Mouse (Mus musculus) effector memory CD4-positive, alpha-beta T cell, adult 7 months (primary cell): ENCODE measurements around the gene Gm20518. TPM values are rescaled to one million over a fixed set of nuclear protein-coding genes. Genes with fewer than 3 reads are reported as not detected.

Experiments used
- polyA plus RNA-seq: library from polyadenylated mRNA; unstranded; fragments of 100-300 nt; shearing (Covaris generic); gene quantifications from one replicate; pipeline ENCODE4 v1.2.1, GENCODE M21; 2017

Gm20518 gene
- 0.60 TPM for polyA plus RNA-seq

DNA sequence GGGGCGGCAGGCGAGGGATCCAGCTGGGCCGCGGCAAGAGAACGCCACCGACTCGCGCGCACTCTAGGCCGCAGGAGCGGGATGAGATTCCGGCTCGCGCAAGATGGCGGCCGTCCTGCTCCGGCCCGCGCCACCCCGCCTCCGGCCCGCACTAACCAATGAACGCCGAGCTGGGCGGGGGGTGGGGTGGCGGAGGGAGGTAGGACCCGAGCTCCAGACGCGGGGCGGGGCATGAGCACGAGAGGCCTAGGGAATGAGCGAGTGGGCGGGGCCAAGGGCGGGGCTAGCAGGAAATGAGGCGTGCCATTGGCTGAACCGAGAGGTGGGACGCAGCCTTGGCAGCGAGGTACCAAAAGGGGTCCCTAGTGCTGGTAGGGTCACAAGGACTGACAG is at the start of gene Gm20518:
Gene Gm20518 (minus strand): TSS at position 105 of the 393 bp plus-strand sequence.

GRCm38 (mm10) chr16:17928087-17928580 is 36.7 kb upstream of the Gm20518 start, which contains the start of gene Slc25a1:
Gene Slc25a1, minus strand, starts transcription at chr16:17928219.

GRCm38 (mm10) chr16:17914307-17915249 is 23.1 kb upstream of the Gm20518 start, which contains the start of gene Gsc2:
Gene Gsc2, minus strand, starts transcription at chr16:17915059.

DNA sequence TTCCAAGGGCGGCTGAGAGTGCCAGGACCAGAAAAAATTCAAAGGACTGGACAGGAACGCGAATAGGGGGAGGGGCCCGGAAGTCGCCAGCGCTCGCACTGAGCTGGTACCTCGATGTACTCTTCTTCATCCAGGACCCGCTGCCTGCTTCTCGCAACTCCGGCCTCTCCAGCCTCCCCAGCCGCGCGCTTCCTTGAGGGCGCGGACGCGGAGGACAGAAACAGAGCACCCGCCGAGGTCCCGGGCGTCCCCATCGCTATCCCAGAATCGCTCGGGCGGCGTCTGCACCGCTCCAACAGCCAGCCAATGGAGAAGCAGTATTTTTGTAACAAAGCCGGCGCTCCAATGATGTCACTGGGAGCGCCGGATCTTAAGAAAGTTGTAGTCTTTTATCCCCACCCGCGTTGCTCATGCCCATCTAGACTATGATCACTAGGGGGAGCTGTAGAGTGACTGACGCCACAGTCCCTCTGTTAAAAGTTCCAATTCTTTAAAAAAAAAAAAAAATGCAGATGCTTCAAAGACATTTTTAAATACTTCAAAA is 19.7 kb upstream of the Gm20518 start, which contains the start of gene Ess2:
Gene Ess2 (minus strand): TSS at position 297 of the 544 bp plus-strand sequence.

DNA sequence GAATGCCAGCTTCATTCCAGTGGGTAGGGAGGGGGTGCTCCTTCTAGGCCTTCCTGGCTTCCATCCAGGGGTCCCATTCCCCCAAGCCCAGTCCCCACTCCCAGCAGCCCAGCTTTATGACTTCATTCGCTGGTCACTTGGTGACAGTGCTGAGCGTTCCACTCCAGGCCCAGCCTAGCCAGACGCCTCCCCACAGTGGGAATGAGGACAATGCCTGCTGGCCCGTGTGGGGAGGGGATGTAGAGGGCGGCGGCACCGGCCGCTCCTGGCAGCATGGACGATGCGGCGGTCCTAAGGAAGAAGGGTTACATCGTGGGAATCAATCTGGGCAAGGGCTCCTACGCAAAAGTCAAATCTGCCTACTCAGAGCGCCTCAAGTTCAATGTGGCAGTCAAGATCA is 7.0 kb upstream of the Gm20518 start, which contains the start of the genes Dgcr2 and Tssk2:
Gene Dgcr2 (minus strand): TSS at position 101 of the 400 bp plus-strand sequence.
Gene Tssk2 (plus strand): TSS at position 176 of the 400 bp plus-strand sequence.

GRCm38 (mm10) chr16:17893923-17894322 is 2.5 kb upstream of the Gm20518 start, which contains the start of gene Tssk1:
Gene Tssk1, plus strand, starts transcription at chr16:17894223.

DNA sequence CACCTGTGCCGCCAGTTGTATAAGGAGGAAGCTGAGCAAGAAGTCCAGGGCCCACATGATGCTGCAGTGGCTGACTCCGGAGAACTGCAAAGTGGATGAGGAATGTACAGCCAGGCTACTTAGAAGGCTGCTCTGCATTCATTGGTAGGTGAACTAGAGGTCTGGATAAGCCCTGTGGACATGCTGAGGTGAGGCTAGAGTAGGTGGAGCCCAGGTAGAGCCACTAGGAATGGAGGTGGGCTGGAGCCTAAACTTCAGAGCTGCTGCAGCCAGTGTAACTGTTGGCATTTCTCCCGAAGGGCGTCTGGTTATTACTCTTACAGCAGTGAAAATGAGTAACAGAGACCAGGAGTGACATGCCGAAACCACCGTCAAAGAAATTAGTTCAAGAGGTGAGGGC is 53.4 kb downstream of the Gm20518 start, which contains the start of gene Car15:
Gene Car15 (minus strand): TSS at position 314 of the 400 bp plus-strand sequence.

GRCm38 (mm10) chr16:17832821-17833220 is 58.6 kb downstream of the Gm20518 start, which contains the start of gene B830017H08Rik:
Gene B830017H08Rik, plus strand, starts transcription at chr16:17833121.

DNA sequence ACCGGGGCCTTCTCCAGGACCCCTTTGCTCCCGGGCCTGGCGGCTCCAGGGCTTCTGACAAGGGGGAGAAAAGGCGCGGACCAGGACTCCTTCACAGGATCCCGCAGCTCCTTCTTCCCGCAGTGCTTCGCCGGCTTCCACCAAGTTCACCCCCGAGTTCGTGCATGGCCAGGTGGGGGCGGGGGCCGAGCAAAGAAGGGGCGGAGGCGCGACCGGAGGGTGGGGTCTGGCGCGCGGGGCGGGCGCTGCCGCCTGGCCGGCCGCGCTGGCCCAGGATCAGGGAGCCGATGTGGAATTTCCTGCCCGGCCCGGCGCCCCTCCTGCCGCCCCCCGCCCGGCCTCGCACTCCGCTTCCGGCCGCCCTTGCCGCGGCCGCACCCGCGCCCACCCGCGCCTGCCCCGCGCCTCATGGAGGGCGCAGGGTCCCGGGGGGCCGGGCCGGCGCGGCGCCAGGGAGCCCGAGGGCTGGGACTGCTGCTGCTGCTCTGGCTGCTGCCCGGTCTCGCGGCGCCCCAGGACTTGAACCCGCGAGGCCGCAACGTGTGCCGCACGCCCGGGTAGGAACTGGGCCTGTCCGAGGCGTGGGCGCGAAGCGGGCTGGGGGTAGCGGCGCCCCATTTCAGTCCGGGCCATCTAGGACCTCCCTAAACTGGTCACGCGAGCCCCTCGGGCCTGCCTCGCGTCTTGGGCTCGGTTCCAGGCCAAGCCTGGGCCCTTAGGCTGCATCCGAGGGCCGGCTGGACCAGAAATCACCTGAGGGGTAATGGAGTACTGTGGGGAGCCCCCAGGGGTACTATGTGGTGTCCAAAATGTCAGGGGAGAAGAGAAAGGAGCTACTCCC is 94.3 kb downstream of the Gm20518 start, which contains the start of gene Scarf2:
Gene Scarf2 (plus strand): TSS at position 312 of the 841 bp plus-strand sequence.

Other genes with a start within 250 kb of the Gm20518 start
- gene Ccdc74a, start 245.2 kb downstream of the Gm20518 start, polyA plus RNA-seq = not detected
- 134 TPM for gene Med15, start 158.8 kb downstream of the Gm20518 start, polyA plus RNA-seq
- 9.9 TPM for gene Klhl22, start 132.1 kb downstream of the Gm20518 start, polyA plus RNA-seq
- gene Scarf2, start 94.4 kb downstream of the Gm20518 start, polyA plus RNA-seq = not detected
- gene B830017H08Rik, start 58.5 kb downstream of the Gm20518 start, polyA plus RNA-seq = not detected
- gene Car15, start 53.3 kb downstream of the Gm20518 start, polyA plus RNA-seq = 1.9 TPM
- not detected for gene Tssk1, start 2.6 kb upstream of the Gm20518 start, polyA plus RNA-seq
- gene Dgcr2, start 6.9 kb upstream of the Gm20518 start, polyA plus RNA-seq = 56.2 TPM
- gene Tssk2, start 7.0 kb upstream of the Gm20518 start, polyA plus RNA-seq = not detected
- 61.9 TPM for gene Ess2, start 19.7 kb upstream of the Gm20518 start, polyA plus RNA-seq
- not detected for gene Gsc2, start 23.4 kb upstream of the Gm20518 start, polyA plus RNA-seq
- 39.5 TPM for gene Slc25a1, start 36.5 kb upstream of the Gm20518 start, polyA plus RNA-seq
- not detected for gene Vpreb2, start 88.8 kb upstream of the Gm20518 start, polyA plus RNA-seq
- 5.4 TPM for gene Dgcr6, start 161.2 kb upstream of the Gm20518 start, polyA plus RNA-seq
- 0.38 TPM for gene Prodh, start 198.5 kb upstream of the Gm20518 start, polyA plus RNA-seq
- gene Rtn4r, start 236.0 kb upstream of the Gm20518 start, polyA plus RNA-seq = not detected